Mouse (Mus musculus) lung, embryonic 15.5 days (tissue): ENCODE measurements around the gene Fhit. TPM values are rescaled to one million over a fixed set of nuclear protein-coding genes. Genes with fewer than 3 reads are reported as not detected.

Source experiments
- ATAC-seq: fragments of 200-750 bp; cut with Nextera tagmentation; 2 replicates; pipeline ENCODE4 v1.8.0; 2017; ENCODE audit warnings: moderate number of reproducible peaks, borderline replicate concordance; ENCODE audit not compliant: low FRiP score, low TSS enrichment; ENCODE audit errors: extremely low read depth
- H3K27ac ChIP-seq: fragments of 300-500 bp; sonication (generic); 2 replicates; pipeline ENCODE4 v1.5.1; 2015; ENCODE audit warnings: moderate library complexity, mild to moderate bottlenecking, inconsistent platforms
- H3K27me3 ChIP-seq: fragments of 300-500 bp; sonication (generic); 2 replicates; pipeline ENCODE4 v1.6.1; 2015; ENCODE audit warnings: inconsistent platforms
- H3K36me3 ChIP-seq: fragments of 300-500 bp; sonication (generic); 2 replicates; pipeline ENCODE4 v1.6.1; 2015; ENCODE audit warnings: inconsistent platforms
- H3K4me1 ChIP-seq: fragments of 300-500 bp; sonication (generic); 2 replicates; pipeline ENCODE4 v1.6.1; 2015; ENCODE audit warnings: inconsistent platforms
- H3K4me2 ChIP-seq: fragments of 300-500 bp; sonication (generic); 2 replicates; pipeline ENCODE4 v1.6.1; 2015; ENCODE audit warnings: inconsistent platforms, mild to moderate bottlenecking, moderate library complexity
- H3K4me3 ChIP-seq: fragments of 300-500 bp; sonication (generic); 2 replicates; pipeline ENCODE4 v1.5.1; 2015; ENCODE audit warnings: mild to moderate bottlenecking, inconsistent platforms
- H3K9ac ChIP-seq: fragments of 300-500 bp; sonication (generic); 2 replicates; pipeline ENCODE4 v1.6.1; 2015; ENCODE audit warnings: inconsistent platforms
- H3K9me3 ChIP-seq: fragments of 300-500 bp; sonication (generic); 2 replicates; pipeline ENCODE4 v1.6.1; 2016; ENCODE audit warnings: inconsistent platforms
- WGBS: fragments of 180-500 bp; shearing (Covaris S2); methylation state at CpG from one replicate; pipeline ENCODE4 v1.1.7; 2015; 5-methylcytosine and 5-hydroxymethylcytosine counted together
- polyA plus RNA-seq: library from polyadenylated mRNA; unstranded; fragments of >200 nt; fragmentation: Nextera tagmentation; extraction: Ambion mirVana; gene quantifications from 2 replicates; pipeline ENCODE4 v1.2.1, GENCODE M21; 2015

Fhit gene
- polyA plus RNA-seq, 1 experiment from 2014 or later, result 3.4 TPM

GRCm38 (mm10) chr14:9587900-9588299 lies 1573.9 kb downstream of the Fhit start:
- Histone ChIP-seq H3K27me3 (no peaks in the 10 kb centered on the region), H3K4me1 (no peaks in the 10 kb centered on the region), H3K27ac (no peak overlapping the region), H3K36me3 (no peaks in the 10 kb centered on the region), H3K9me3 (no peaks in the 10 kb centered on the region), H3K4me3 (no peak overlapping the region), H3K9ac (no peak overlapping the region), H3K4me2 (no peak overlapping the region)
- WGBS, result 91% methylated on average over 4 of the region's 4 CpGs
- ATAC-seq, result no peak

DNA sequence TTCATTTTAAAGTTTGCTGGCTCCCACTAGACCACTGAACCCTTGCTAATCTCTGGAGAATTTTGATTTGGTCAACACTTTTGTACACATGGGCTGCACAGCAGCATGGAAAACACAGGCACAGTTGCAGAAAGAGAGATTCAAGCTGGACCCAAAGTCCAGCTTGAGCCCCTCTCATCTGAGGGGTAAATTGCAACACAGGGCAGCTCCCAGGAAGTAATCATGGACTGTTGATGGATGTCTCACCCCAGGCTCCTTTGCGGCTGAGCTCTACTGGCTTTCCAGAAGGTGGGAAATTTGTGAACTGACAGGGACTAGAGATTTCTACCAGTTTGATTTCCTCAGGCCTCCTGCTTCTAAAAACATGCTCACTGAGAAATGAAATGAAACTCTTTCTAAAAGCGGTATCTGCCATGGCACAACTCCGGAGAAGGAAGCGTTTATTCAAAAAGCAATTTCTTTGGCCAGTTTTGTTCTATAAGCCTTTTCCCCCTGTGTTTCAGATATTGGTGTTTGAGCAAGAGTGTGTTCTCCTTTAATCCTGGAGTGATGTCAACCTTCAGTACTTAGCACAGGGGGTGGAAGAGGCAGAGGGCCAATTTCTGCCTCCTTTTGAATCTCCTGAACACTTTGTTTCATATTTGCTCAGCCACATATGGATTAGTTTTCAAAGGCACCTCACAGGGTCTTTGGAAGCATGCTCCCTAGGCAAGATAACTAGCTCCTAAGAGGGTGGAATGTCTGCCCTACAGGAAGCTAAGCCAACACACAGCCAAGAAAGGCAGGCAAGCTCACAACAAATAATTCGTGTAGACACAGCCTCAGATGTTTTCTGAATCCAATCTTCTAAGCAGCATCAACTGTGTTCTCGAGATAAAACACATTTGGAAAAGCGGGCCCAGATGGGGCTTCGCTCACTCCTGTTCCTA lies 1578.3 kb downstream of the Fhit start:
- H3K9me3 ChIP-seq, result no peaks in the 10 kb centered on the region
- H3K36me3 ChIP-seq, result no peaks in the 10 kb centered on the region
- no peak overlapping the region for H3K9ac ChIP-seq
- ATAC-seq, result no peak
- WGBS, result 58% methylated on average over 8 of the region's 8 CpGs
- H3K4me1 ChIP-seq, result no peaks in the 10 kb centered on the region
- H3K4me3 ChIP-seq, result no peak overlapping the region
- no peaks in the 10 kb centered on the region for H3K27me3 ChIP-seq
- H3K4me2 ChIP-seq, result no peak overlapping the region
- no peak overlapping the region for H3K27ac ChIP-seq

- 61% methylated on average over 5 of the region's 5 CpGs for WGBS
- no peak for ATAC-seq
- H3K9me3 ChIP-seq, result no peaks in the 10 kb centered on the region
- H3K27me3 ChIP-seq, result no peaks in the 10 kb centered on the region
- no peak overlapping the region for H3K4me3 ChIP-seq
- no peaks in the 10 kb centered on the region for H3K4me1 ChIP-seq
- no peaks in the 10 kb centered on the region for H3K36me3 ChIP-seq
- no peak overlapping the region for H3K9ac ChIP-seq
- no peak overlapping the region for H3K4me2 ChIP-seq
- H3K27ac ChIP-seq, result no peak overlapping the region
Measured at GRCm38 (mm10) chr14:9556333-9556732, 1605.5 kb downstream of the Fhit start.

GRCm38 (mm10) chr14:9555807-9556206 lies 1606.0 kb downstream of the Fhit start:
- Histone ChIP-seq H3K4me2 (no peak overlapping the region), H3K27ac (no peak overlapping the region), H3K4me1 (no peaks in the 10 kb centered on the region), H3K9ac (no peak overlapping the region), H3K27me3 (no peaks in the 10 kb centered on the region), H3K36me3 (no peaks in the 10 kb centered on the region), H3K9me3 (no peaks in the 10 kb centered on the region), H3K4me3 (no peak overlapping the region)
- ATAC-seq, result no peak
- WGBS, result 47% methylated on average over 6 of the region's 6 CpGs

DNA sequence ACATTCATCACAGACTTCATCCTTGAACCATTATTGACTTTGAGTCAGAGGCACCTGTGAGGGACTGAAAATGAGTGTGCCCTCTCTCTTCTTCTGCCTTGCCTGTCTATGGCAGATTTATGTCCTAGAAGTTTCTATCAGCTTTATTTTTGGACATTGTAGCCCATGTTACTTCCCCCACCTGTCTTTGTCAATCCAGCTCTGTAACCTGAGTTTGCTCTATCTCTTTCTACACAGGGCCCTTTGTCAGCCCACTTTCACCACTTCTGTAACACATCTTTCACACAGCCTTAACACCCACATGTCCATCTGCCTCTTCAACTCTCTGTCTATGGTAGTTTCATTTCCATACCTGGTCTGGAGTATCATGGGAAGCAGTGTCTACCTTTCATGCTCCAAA lies 1609.7 kb downstream of the Fhit start:
- no peaks in the 10 kb centered on the region for H3K27me3 ChIP-seq
- H3K36me3 ChIP-seq, result no peaks in the 10 kb centered on the region
- no peaks in the 10 kb centered on the region for H3K9me3 ChIP-seq
- ATAC-seq, result no peak
- H3K4me1 ChIP-seq, result no peaks in the 10 kb centered on the region
- H3K9ac ChIP-seq, result no peak overlapping the region
- no peak overlapping the region for H3K4me3 ChIP-seq
- H3K27ac ChIP-seq, result no peak overlapping the region
- H3K4me2 ChIP-seq, result no peak overlapping the region

DNA sequence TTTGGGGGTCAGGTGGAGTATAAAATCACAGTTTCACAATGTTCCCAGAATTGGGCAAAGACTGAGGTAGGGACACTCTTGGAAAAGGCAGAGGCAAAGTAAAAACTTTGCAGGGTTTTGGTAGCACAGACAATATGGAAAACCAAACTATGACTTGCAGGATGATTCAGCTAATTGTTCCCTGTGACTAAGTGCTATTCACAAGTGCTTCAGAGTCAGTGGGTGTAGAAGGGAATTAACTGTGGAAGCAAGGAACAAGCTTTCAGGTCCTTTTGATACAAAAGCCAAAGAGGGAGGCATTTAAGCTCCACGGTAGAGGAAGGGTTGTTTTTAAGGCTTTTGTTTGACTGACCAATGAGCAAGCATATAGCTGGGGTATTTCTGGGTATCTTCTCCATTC lies 1613.9 kb downstream of the Fhit start:
- H3K36me3 ChIP-seq, result no peaks in the 10 kb centered on the region
- H3K4me1 ChIP-seq, result no peaks in the 10 kb centered on the region
- no peak overlapping the region for H3K27ac ChIP-seq
- WGBS, result 52% methylated on average over 1 of the region's 1 CpGs
- H3K9me3 ChIP-seq, result no peaks in the 10 kb centered on the region
- no peak overlapping the region for H3K4me2 ChIP-seq
- H3K4me3 ChIP-seq, result no peak overlapping the region
- H3K27me3 ChIP-seq, result no peaks in the 10 kb centered on the region
- no peak overlapping the region for H3K9ac ChIP-seq
- no peak for ATAC-seq

GRCm38 (mm10) chr14:9544364-9544763 lies 1617.5 kb downstream of the Fhit start:
- WGBS, result 67% methylated on average over 3 of the region's 3 CpGs
- no peaks in the 10 kb centered on the region for H3K36me3 ChIP-seq
- no peak overlapping the region for H3K4me2 ChIP-seq
- ATAC-seq, result no peak
- H3K27me3 ChIP-seq, result no peaks in the 10 kb centered on the region
- no peak overlapping the region for H3K4me3 ChIP-seq
- no peaks in the 10 kb centered on the region for H3K4me1 ChIP-seq
- no peaks in the 10 kb centered on the region for H3K9me3 ChIP-seq
- no peak overlapping the region for H3K27ac ChIP-seq
- no peak overlapping the region for H3K9ac ChIP-seq

GRCm38 (mm10) chr14:9535491-9535890 lies 1626.3 kb downstream of the Fhit start:
- ATAC-seq, result no peak
- Histone ChIP-seq H3K36me3 (no peaks in the 10 kb centered on the region), H3K4me1 (no peaks in the 10 kb centered on the region), H3K27me3 (no peaks in the 10 kb centered on the region), H3K9me3 (no peaks in the 10 kb centered on the region), H3K4me3 (no peak overlapping the region), H3K4me2 (no peak overlapping the region), H3K27ac (no peak overlapping the region), H3K9ac (no peak overlapping the region)
- WGBS, result 63% methylated on average over 6 of the region's 6 CpGs

GRCm38 (mm10) chr14:9529247-9529646 lies 1632.6 kb downstream of the Fhit start:
- 85% methylated on average over 4 of the region's 4 CpGs for WGBS

DNA sequence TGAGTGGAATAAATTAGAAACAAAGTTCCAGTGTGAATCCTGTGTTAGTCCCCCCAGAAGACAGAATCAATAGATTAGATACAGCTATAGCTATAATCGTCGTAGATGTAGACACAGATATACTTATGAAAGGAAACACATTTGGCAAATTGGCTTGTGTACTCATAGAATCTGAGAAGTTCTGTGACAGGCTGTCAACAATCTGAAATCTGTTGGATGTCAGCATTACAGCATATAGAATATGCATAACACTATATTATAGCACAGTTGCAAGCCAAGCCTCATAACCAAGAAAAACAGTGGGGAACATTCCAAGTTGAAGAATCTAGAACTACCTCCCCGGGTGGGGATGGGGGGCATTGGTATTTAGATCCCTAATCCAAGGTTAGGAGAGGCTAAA lies 1635.7 kb downstream of the Fhit start:
- H3K4me3 ChIP-seq, result no peak overlapping the region
- H3K9me3 ChIP-seq, result no peaks in the 10 kb centered on the region
- no peak overlapping the region for H3K4me2 ChIP-seq
- 84% methylated on average over 3 of the region's 3 CpGs for WGBS
- H3K27ac ChIP-seq, result no peak overlapping the region
- H3K9ac ChIP-seq, result no peak overlapping the region
- no peaks in the 10 kb centered on the region for H3K4me1 ChIP-seq
- no peaks in the 10 kb centered on the region for H3K27me3 ChIP-seq
- no peak for ATAC-seq
- no peaks in the 10 kb centered on the region for H3K36me3 ChIP-seq

More at GRCm38 (mm10) chr14:9529247-9529646, 1632.6 kb downstream of the Fhit start:
- Histone ChIP-seq H3K9me3 (no peaks in the 10 kb centered on the region), H3K27ac (no peak overlapping the region), H3K36me3 (no peaks in the 10 kb centered on the region), H3K4me3 (no peak overlapping the region), H3K4me2 (no peak overlapping the region), H3K9ac (no peak overlapping the region), H3K4me1 (no peaks in the 10 kb centered on the region), H3K27me3 (no peaks in the 10 kb centered on the region)
- ATAC-seq, result no peak

- Histone ChIP-seq H3K4me1 (no peaks in the 10 kb centered on the region), H3K27ac (no peak overlapping the region), H3K27me3 (no peaks in the 10 kb centered on the region), H3K9ac (no peak overlapping the region), H3K36me3 (no peaks in the 10 kb centered on the region), H3K4me2 (no peak overlapping the region), H3K4me3 (no peak overlapping the region), H3K9me3 (no peaks in the 10 kb centered on the region)
- ATAC-seq, result no peak
- 74% methylated on average over 2 of the region's 2 CpGs for WGBS
Measured at GRCm38 (mm10) chr14:9517651-9518050, 1644.2 kb downstream of the Fhit start.

GRCm38 (mm10) chr14:9509678-9510077 lies 1652.2 kb downstream of the Fhit start:
- H3K9ac ChIP-seq, result no peak overlapping the region
- no peaks in the 10 kb centered on the region for H3K27me3 ChIP-seq
- no peaks in the 10 kb centered on the region for H3K4me1 ChIP-seq
- no peak overlapping the region for H3K4me2 ChIP-seq
- 87% methylated on average over 1 of the region's 1 CpGs for WGBS
- no peak overlapping the region for H3K4me3 ChIP-seq
- H3K27ac ChIP-seq, result no peak overlapping the region
- H3K9me3 ChIP-seq, result no peaks in the 10 kb centered on the region
- no peaks in the 10 kb centered on the region for H3K36me3 ChIP-seq
- ATAC-seq, result no peak
